Mouse (Mus musculus) kidney, postnatal 10 days (tissue): ENCODE results near the gene Trak2.
"Not testable (repeated sequence)": the region's sequence is repeated elsewhere in the genome, so short reads cannot be mapped to it uniquely, and the experiment has no call there.

Source experiments
- DNase-seq: peaks from one replicate; pipeline ENCODE4 v3.0.0; 2021; ENCODE audit warnings: mixed read lengths

The Trak2 gene

GRCm38 (mm10) chr1:58885646-58886045, 87.6 kb downstream of the Trak2 start:
- no peak for DNase-seq

GRCm38 (mm10) chr1:58883279-58883678, 90.0 kb downstream of the Trak2 start:
- DNase-seq = not testable (repeated sequence)

GRCm38 (mm10) chr1:58879291-58879690, 93.9 kb downstream of the Trak2 start:
- DNase-seq = not testable (repeated sequence)

GRCm38 (mm10) chr1:58876500-58876899, 96.7 kb downstream of the Trak2 start:
- not testable (repeated sequence) for DNase-seq

GRCm38 (mm10) chr1:58860586-58860985, 112.6 kb downstream of the Trak2 start:
- DNase-seq = not testable (repeated sequence)

GRCm38 (mm10) chr1:58859738-58860365, 113.4 kb downstream of the Trak2 start:
- peak; percentile 11 for DNase-seq

- DNase-seq = not testable (repeated sequence)
Measured at GRCm38 (mm10) chr1:58859131-58859530, 114.1 kb downstream of the Trak2 start.

GRCm38 (mm10) chr1:58856811-58857210, 116.4 kb downstream of the Trak2 start:
- DNase-seq = not testable (repeated sequence)
